Mouse (Mus musculus) testis, adult 2 months (tissue): ENCODE measurements at regions not wholly inside any gene's neighbourhood (a gene's known extent, or its start where the extent isn't known, plus 50 kb on each side); places are given as distances from the start of the nearest gene placed in this dataset.

ENCODE experiments used
- CTCF ChIP-seq: fragments of 200-500 bp; IDR thresholded peaks from 2 replicates; pipeline ENCODE4 v1.5.1; 2012; ENCODE audit warnings: low read depth, mild to moderate bottlenecking, inconsistent platforms, low read length, moderate library complexity; ENCODE audit not compliant: control insufficient read depth, insufficient read depth, insufficient replicate concordance
- POLR2A ChIP-seq: fragments of 200-500 bp; IDR thresholded peaks from 2 replicates; pipeline ENCODE4 v1.6.1; 2012; ENCODE audit warnings: low read depth, mild to moderate bottlenecking, inconsistent platforms, low read length, moderate library complexity; ENCODE audit not compliant: control insufficient read depth

DNA sequence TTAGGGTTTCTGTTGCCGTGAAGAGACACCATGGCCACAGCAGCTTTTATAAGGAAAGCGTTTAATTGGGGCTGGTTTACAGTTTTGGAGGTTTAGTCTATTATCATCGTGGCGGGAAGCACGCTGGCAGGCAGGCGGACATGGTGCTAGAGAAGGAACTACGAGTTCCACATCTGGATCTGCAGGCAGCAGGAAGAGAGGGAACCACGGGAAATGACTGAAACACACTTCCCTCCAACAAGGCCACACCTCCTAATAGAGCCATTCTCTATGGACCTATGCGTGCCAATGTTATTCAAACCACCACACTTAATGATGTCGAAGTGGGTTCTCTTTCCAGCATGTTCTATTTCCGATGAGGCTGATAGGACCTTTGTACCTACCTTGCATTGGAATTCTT is 81.3 kb upstream of the Zfp703 start:
- TF ChIP-seq POLR2A (no peak), CTCF (no peak)
